Comparison of ENCODE assay signal across 17 mouse cellular contexts in genomic region chr14:86816246-86816645, GRCm38 (mm10).
A peak's percentile ranks its signal among the peaks of the same experiment; 100 is the strongest.
DNase-seq lines count a peak whose midpoint lies in the region; ATAC-seq and TF ChIP-seq lines count a peak whose summit lies in the region.
"Had no signal": no experiment of that assay in that cellular context is flagged by ENCODE, and none has a peak within 500 bp of the region (broad histone marks: within the 10 kb centered on the region; RNA-seq: fewer than 3 reads in every experiment).

No protein-coding gene starts in this region.

- H3K4me3 ChIP-seq in lung, adult 2 months (replicated peaks; ENCODE audit: extremely low read depth, low read depth, low read length), result no peak overlapping the region
- no peak overlapping the region for H3K4me3 ChIP-seq in liver, embryonic 16.5 days (ENCODE audit: low read depth, low read length)
- no peak overlapping the region for H3K4me3 ChIP-seq in forebrain, embryonic 10.5 days
- H3K4me3 ChIP-seq: embryonic facial prominence, embryonic 13.5 days; forebrain, embryonic 15.5 days; hindbrain, embryonic 13.5 days had no signal

- peak; percentile 66; the same call in 1 of the 2 replicates for ATAC-seq in liver, embryonic 16.5 days (ENCODE audit: low read depth)
- ATAC-seq: forebrain, embryonic 15.5 days; hindbrain, postnatal 0 days had no signal

- intact Hi-C loops in heart, postnatal 36 days (cut with DNase I), result no loop called here

- H3K36me3 ChIP-seq in liver, embryonic 16.5 days (ENCODE audit: control insufficient read depth, insufficient read depth), result no peaks in the 10 kb centered on the region
- no peaks in the 10 kb centered on the region for H3K36me3 ChIP-seq in forebrain, embryonic 10.5 days (replicated peaks)
- H3K36me3 ChIP-seq: embryonic facial prominence, embryonic 13.5 days; forebrain, embryonic 15.5 days; hindbrain, embryonic 13.5 days had no signal

- no peak overlapping the region for H3K27ac ChIP-seq in liver, embryonic 16.5 days (ENCODE audit: low read length)
- H3K27ac ChIP-seq in forebrain, embryonic 10.5 days, result no peak overlapping the region
- H3K27ac ChIP-seq: embryonic facial prominence, embryonic 13.5 days; forebrain, embryonic 15.5 days; hindbrain, embryonic 13.5 days; hindbrain, postnatal 0 days had no signal

- no peak for TF ChIP-seq CTCF in lung, adult 2 months (IDR thresholded peaks at IDR 0.05; ENCODE audit: insufficient read depth, low read length)

- no peak overlapping the region for H3K9ac ChIP-seq in liver, embryonic 16.5 days (ENCODE audit: low read depth, low read length)
- H3K9ac ChIP-seq: embryonic facial prominence, embryonic 13.5 days; forebrain, embryonic 15.5 days; hindbrain, embryonic 13.5 days had no signal

- no peaks in the 10 kb centered on the region for H3K27me3 ChIP-seq in liver, embryonic 16.5 days (ENCODE audit: control insufficient read depth, insufficient read depth, low read depth, low read length)
- H3K27me3 ChIP-seq in forebrain, embryonic 10.5 days (ENCODE audit: poor library complexity, severe bottlenecking), result no peaks in the 10 kb centered on the region
- H3K27me3 ChIP-seq: embryonic facial prominence, embryonic 13.5 days; forebrain, embryonic 15.5 days; hindbrain, embryonic 13.5 days had no signal

- no peak for TF ChIP-seq POLR2A in lung, adult 2 months (IDR thresholded peaks at IDR 0.05; ENCODE audit: borderline replicate concordance, extremely low read depth, low read depth, low read length)

- no peaks in the 10 kb centered on the region for H3K4me1 ChIP-seq in lung, adult 2 months (ENCODE audit: control insufficient read depth, insufficient read depth, low read length)
- H3K4me1 ChIP-seq in liver, embryonic 16.5 days (ENCODE audit: control insufficient read depth, low read depth, low read length), result no peaks in the 10 kb centered on the region
- H3K4me1 ChIP-seq in forebrain, embryonic 10.5 days, result no peaks in the 10 kb centered on the region
- H3K4me1 ChIP-seq: embryonic facial prominence, embryonic 13.5 days; forebrain, embryonic 15.5 days; hindbrain, embryonic 13.5 days had no signal

- H3K9me3 ChIP-seq in liver, embryonic 16.5 days (replicated peaks; ENCODE audit: control insufficient read depth, low read length), result no peaks in the 10 kb centered on the region
- H3K9me3 ChIP-seq in forebrain, embryonic 10.5 days, result no peaks in the 10 kb centered on the region
- H3K9me3 ChIP-seq: embryonic facial prominence, embryonic 13.5 days; forebrain, embryonic 15.5 days; hindbrain, embryonic 13.5 days had no signal

- WGBS in lung, adult 2 months, result 98% methylated on average over 4 of the region's 4 CpGs
- 81% methylated on average over 4 of the region's 4 CpGs for WGBS in liver, embryonic 16.5 days (ENCODE audit: insufficient replicate concordance)
- WGBS in forebrain, embryonic 10.5 days, result 97% methylated on average over 4 of the region's 4 CpGs

- DNase-seq in lung, postnatal 36 days, result peak; percentile 2
- no peak for DNase-seq in lung, adult 2 months
- DNase-seq in adipocyte (ENCODE audit: low spot score), result peak; percentile 6
- no peak for DNase-seq in forebrain, embryonic 10.5 days (ENCODE audit: extremely low spot score, low spot score)
- DNase-seq in heart, postnatal 36 days, result no peak
- DNase-seq: adrenal gland, postnatal 25 days; B cell, adult 2 months; cerebellum, adult 18-20 months; cerebellum, adult 9-11 months; cerebellum, postnatal 36 days; gastrocnemius, postnatal 14 days; heart, postnatal 10 days had no signal

- no peak overlapping the region for H3K4me2 ChIP-seq in liver, embryonic 16.5 days (ENCODE audit: low read depth, low read length)
- H3K4me2 ChIP-seq: embryonic facial prominence, embryonic 13.5 days; forebrain, embryonic 15.5 days; hindbrain, embryonic 13.5 days had no signal

Comparison
In these comparisons a context has a peak if more than half of its experiments do, and no peak if none do; other contexts are left out.
1. DNase-seq: peak in lung, postnatal 36 days (single experiment) and adipocyte (single experiment); none in lung, adult 2 months (single experiment), forebrain, embryonic 10.5 days (single experiment) and heart, postnatal 36 days (0 of 2).